Comparison of ENCODE assay signal across 26 mouse cellular contexts in the genomic region with DNA sequence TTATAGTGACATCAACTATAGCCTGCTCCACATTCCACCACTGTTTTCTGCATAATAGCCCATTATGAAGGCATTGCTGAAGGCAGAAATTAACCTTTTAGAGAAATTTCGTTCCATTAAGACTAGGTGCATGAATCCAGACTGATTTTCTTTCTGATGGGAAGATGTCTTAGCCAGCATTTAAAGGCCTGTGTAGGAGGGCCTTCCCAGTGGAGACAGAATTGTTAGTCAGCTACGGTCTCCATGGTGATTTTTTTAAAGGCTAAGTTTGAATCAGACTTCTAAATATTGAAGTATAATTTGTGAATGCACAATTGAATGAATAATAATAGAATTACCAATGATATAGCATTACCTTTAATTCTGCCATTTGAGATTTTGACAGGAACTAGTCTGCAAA.
DNase-seq lines count a peak whose midpoint lies in the region; ATAC-seq and TF ChIP-seq lines count a peak whose summit lies in the region.
"Had no signal": no experiment of that assay in that cellular context is flagged by ENCODE, and none has a peak within 500 bp of the region (broad histone marks: within the 10 kb centered on the region; RNA-seq: fewer than 3 reads in every experiment).

No protein-coding gene starts in this region.

- no peak for DNase-seq in frontal cortex, postnatal 14 days (ENCODE audit: low spot score in 2 of 2)
- DNase-seq in left cerebral cortex, adult 2 months (ENCODE audit: extremely low spot score in 1 of 2, low spot score in 2 of 2): no peak
- DNase-seq in left cerebral cortex, postnatal 36 days (ENCODE audit: low spot score in 2 of 2): no peak
- DNase-seq in brain, embryonic 14.5 days (ENCODE audit: low read depth): peak; percentile 7
- DNase-seq in telencephalon, adult 2 months (ENCODE audit: low read depth, low spot score): peak; percentile 49
- DNase-seq in heart, adult 2 months: no peak
- DNase-seq: adrenal gland, adult 2 months; adrenal gland, postnatal 14 days; cerebellum, adult 2 months; cerebellum, adult 9-11 months; cerebellum, postnatal 36 days; gastrocnemius, postnatal 10 days; heart, adult 11 months; heart, postnatal 10 days; heart, postnatal 36 days; kidney, adult 11 months had no signal

- no peak for TF ChIP-seq EP300 in heart, adult 2 months (IDR thresholded peaks at IDR 0.05; ENCODE audit: insufficient read depth, low read depth, low read length)

- no peak for TF ChIP-seq POLR2A in brain, embryonic 14.5 days (IDR thresholded peaks at IDR 0.05; ENCODE audit: borderline replicate concordance, extremely low read depth, insufficient read depth, insufficient read length, poor library complexity, severe bottlenecking)
- no peak for TF ChIP-seq POLR2A in heart, adult 2 months (IDR thresholded peaks at IDR 0.05; ENCODE audit: insufficient read depth, low read depth, low read length)

- H3K4me1 ChIP-seq in heart, adult 2 months (ENCODE audit: control insufficient read depth, insufficient read depth, low read length): no peaks in the 10 kb centered on the region
- H3K4me1 ChIP-seq: heart, embryonic 12.5 days; heart, embryonic 15.5 days; intestine, embryonic 15.5 days had no signal

- intact Hi-C loops in left cerebral cortex, adult 2 months (cut with DNase I): no loop called here
- intact Hi-C loops in left cerebral cortex, postnatal 36 days (cut with DNase I): no loop called here
- intact Hi-C loops in heart, adult 2 months (cut with DNase I): no loop called here

- no peak for TF ChIP-seq CTCF in left cerebral cortex, adult 2 months (IDR thresholded peaks at IDR 0.05)
- no peak for TF ChIP-seq CTCF in brain, embryonic 14.5 days (IDR thresholded peaks at IDR 0.05; ENCODE audit: borderline replicate concordance, extremely low read depth, insufficient read depth, insufficient read length)
- no peak for TF ChIP-seq CTCF in heart, adult 2 months (IDR thresholded peaks at IDR 0.05)

- no peak overlapping the region for H3K9ac ChIP-seq in heart, adult 2 months (ENCODE audit: low read depth, low read length)
- H3K9ac ChIP-seq: heart, embryonic 12.5 days; heart, embryonic 15.5 days; hindbrain, embryonic 13.5 days; intestine, embryonic 15.5 days had no signal

- H3K4me3 ChIP-seq in left cerebral cortex, adult 2 months: no peak overlapping the region
- no peak overlapping the region for H3K4me3 ChIP-seq in heart, adult 2 months
- H3K4me3 ChIP-seq: forebrain, embryonic 10.5 days; heart, embryonic 12.5 days; heart, embryonic 15.5 days; hindbrain, embryonic 10.5 days; hindbrain, embryonic 13.5 days; intestine, embryonic 15.5 days had no signal

- peak; percentile 85 for ATAC-seq in frontal cortex, adult (ENCODE audit: low TSS enrichment)
- ATAC-seq: CD4-positive, CD25-positive, alpha-beta regulatory T cell, adult 4 months; forebrain, embryonic 14.5 days; hindbrain, embryonic 16.5 days; intestine, embryonic 15.5 days had no signal

- no peaks in the 10 kb centered on the region for H3K79me2 ChIP-seq in heart, adult 2 months (replicated peaks; ENCODE audit: control insufficient read depth, insufficient read depth, low read length)

- H3K27ac ChIP-seq in left cerebral cortex, adult 2 months: peak overlapping the region; percentile 68
- H3K27ac ChIP-seq in heart, adult 2 months: no peak overlapping the region
- H3K27ac ChIP-seq: forebrain, embryonic 10.5 days; heart, embryonic 15.5 days; hindbrain, embryonic 10.5 days; hindbrain, embryonic 13.5 days; intestine, embryonic 15.5 days had no signal

- WGBS in heart, adult 2 months: 72% methylated on average over 2 of the region's 2 CpGs

- H3K36me3 ChIP-seq in heart, adult 2 months (ENCODE audit: control insufficient read depth, insufficient read depth, low read length): no peaks in the 10 kb centered on the region
- H3K36me3 ChIP-seq: forebrain, embryonic 10.5 days; heart, embryonic 12.5 days; heart, embryonic 15.5 days; hindbrain, embryonic 10.5 days; hindbrain, embryonic 13.5 days; intestine, embryonic 15.5 days had no signal

- no peaks in the 10 kb centered on the region for H3K27me3 ChIP-seq in heart, adult 2 months (ENCODE audit: control insufficient read depth, insufficient read depth, low read length)
- H3K27me3 ChIP-seq: heart, embryonic 12.5 days; heart, embryonic 15.5 days; hindbrain, embryonic 13.5 days; intestine, embryonic 15.5 days had no signal

Comparison
In these comparisons a context has a peak if more than half of its experiments do, and no peak if none do; other contexts are left out.
1. DNase-seq: peak in brain, embryonic 14.5 days (single experiment) and telencephalon, adult 2 months (single experiment); none in frontal cortex, postnatal 14 days (0 of 2), left cerebral cortex, adult 2 months (0 of 2), left cerebral cortex, postnatal 36 days (0 of 2) and heart, adult 2 months (0 of 2).